Mouse (Mus musculus) spleen, adult 2 months (tissue): ENCODE measurements around the gene Cdc7.

Experiments used
- CTCF ChIP-seq: fragments of 200-500 bp; IDR thresholded peaks from 2 replicates; pipeline ENCODE4 v1.5.1; 2011; ENCODE audit warnings: mild to moderate bottlenecking, inconsistent platforms; ENCODE audit not compliant: insufficient read depth, insufficient read length, insufficient replicate concordance; ENCODE audit errors: extremely low read depth
- POLR2A ChIP-seq: fragments of 200-500 bp; IDR thresholded peaks from 2 replicates; pipeline ENCODE4 v1.6.1; 2011; ENCODE audit warnings: low read depth, low read length, inconsistent platforms

DNA sequence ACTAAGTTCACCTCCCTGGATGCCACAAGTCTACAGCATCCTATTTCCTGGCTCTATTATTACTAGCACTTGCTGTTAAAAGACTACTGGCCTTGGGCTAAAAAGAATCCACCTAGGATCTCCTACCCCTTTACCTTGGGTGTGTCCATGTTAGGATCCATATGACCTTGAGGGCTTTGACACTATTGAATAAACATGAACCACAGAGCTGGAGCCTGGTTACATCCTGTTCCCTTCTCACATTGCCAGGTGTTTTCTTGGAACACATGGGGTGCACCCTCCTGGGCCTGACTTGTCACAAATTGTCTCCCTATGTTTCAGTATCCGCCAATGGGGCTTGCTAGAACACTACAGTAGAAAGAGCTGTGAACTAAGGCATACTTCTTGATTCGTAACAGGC is 3.7 kb upstream of the Cdc7 start:
- no peak for TF ChIP-seq POLR2A
- TF ChIP-seq CTCF: no peak
